Mouse (Mus musculus) myocyte (in vitro differentiated cells): ENCODE results near the gene Dph3. TPM values are rescaled to one million over a fixed set of nuclear protein-coding genes. Genes with fewer than 3 reads are reported as not detected.

Experiments used
- H3K27me3 ChIP-seq: one replicate; pipeline ENCODE4 v1.6.1; 2011; ENCODE audit not compliant: control insufficient read depth, insufficient read depth, insufficient read length
- H3K36me3 ChIP-seq: one replicate; pipeline ENCODE4 v1.6.1; 2011; ENCODE audit not compliant: control insufficient read depth, insufficient read depth
- H3K4me2 ChIP-seq: one replicate; pipeline ENCODE4 v1.6.1; 2011; ENCODE audit warnings: low read depth, control low read depth
- H3K4me3 ChIP-seq: one replicate; pipeline ENCODE4 v1.5.1; 2011; ENCODE audit warnings: mild to moderate bottlenecking, control low read depth, moderate library complexity
- H3K79me2 ChIP-seq: one replicate; pipeline ENCODE4 v1.6.1; 2011; ENCODE audit not compliant: control insufficient read depth, insufficient read depth
- H3ac ChIP-seq: one replicate; pipeline ENCODE4 v1.6.1; 2011; ENCODE audit not compliant: control insufficient read depth, insufficient read length
- CEBPB ChIP-seq: IDR thresholded peaks from 2 replicates; pipeline ENCODE4 v1.6.1; 2011; ENCODE audit warnings: mild to moderate bottlenecking, moderate library complexity; ENCODE audit not compliant: poor library complexity, insufficient read depth, severe bottlenecking
- E2F4 ChIP-seq: IDR thresholded peaks from one replicate; pipeline ENCODE4 v1.6.1; 2011; ENCODE audit warnings: mild to moderate bottlenecking, control low read depth, moderate library complexity; ENCODE audit not compliant: insufficient read depth
- MAX ChIP-seq: IDR thresholded peaks from one replicate; pipeline ENCODE4 v1.6.1; 2011; ENCODE audit warnings: low read depth, mild to moderate bottlenecking, control low read depth
- MYOD1 ChIP-seq, 3 experiments: IDR thresholded peaks; one replicate each; pipeline ENCODE4 v1.6.1; 2011; ENCODE audit warnings: control low read depth in 2 of 3, low read depth in 2 of 3, mild to moderate bottlenecking in 2 of 3, moderate library complexity in 1 of 3; ENCODE audit not compliant: insufficient read length in 2 of 3, control insufficient read depth in 1 of 3
- MYOG ChIP-seq, 3 experiments: IDR thresholded peaks; one replicate each; pipeline ENCODE4 v1.6.1; 2011; ENCODE audit warnings: control low read depth in 2 of 3, low read depth in 2 of 3, mild to moderate bottlenecking in 2 of 3; ENCODE audit not compliant: insufficient read length in 2 of 3, control insufficient read depth in 1 of 3, insufficient read depth in 1 of 3
- POLR2A ChIP-seq: IDR thresholded peaks from one replicate; pipeline ENCODE4 v1.6.1; 2011; ENCODE audit warnings: low read depth, mild to moderate bottlenecking, control low read depth, moderate library complexity; ENCODE audit not compliant: insufficient read length
- POLR2AphosphoS2 ChIP-seq: IDR thresholded peaks from one replicate; pipeline ENCODE4 v1.6.1; 2011; ENCODE audit warnings: low read depth, control low read depth; ENCODE audit not compliant: insufficient read length
- REST ChIP-seq: IDR thresholded peaks from one replicate; pipeline ENCODE4 v1.6.1; 2011; ENCODE audit warnings: mild to moderate bottlenecking, control low read depth, moderate library complexity; ENCODE audit not compliant: insufficient read depth, insufficient read length
- TCF12 ChIP-seq: IDR thresholded peaks from one replicate; pipeline ENCODE4 v1.6.1; 2011; ENCODE audit warnings: mild to moderate bottlenecking, control low read depth; ENCODE audit not compliant: poor library complexity, insufficient read depth, severe bottlenecking
- TCF3 ChIP-seq: IDR thresholded peaks from one replicate; pipeline ENCODE4 v1.6.1; 2011; ENCODE audit warnings: low read depth, control low read depth; ENCODE audit not compliant: insufficient read length
- USF1 ChIP-seq: IDR thresholded peaks from one replicate; pipeline ENCODE4 v1.6.1; 2011; ENCODE audit warnings: low read depth, mild to moderate bottlenecking, control low read depth, moderate library complexity
- polyA plus RNA-seq: library from polyadenylated mRNA; unstranded; fragments of >200 nt; fragmentation: generic; extraction: Trizol; gene quantifications from one replicate; pipeline ENCODE4 v1.2.1, GENCODE M21; 2012; ENCODE audit warnings: missing spikeins

Dph3 gene
- polyA plus RNA-seq, 1 experiment, result 72.2 TPM

DNA sequence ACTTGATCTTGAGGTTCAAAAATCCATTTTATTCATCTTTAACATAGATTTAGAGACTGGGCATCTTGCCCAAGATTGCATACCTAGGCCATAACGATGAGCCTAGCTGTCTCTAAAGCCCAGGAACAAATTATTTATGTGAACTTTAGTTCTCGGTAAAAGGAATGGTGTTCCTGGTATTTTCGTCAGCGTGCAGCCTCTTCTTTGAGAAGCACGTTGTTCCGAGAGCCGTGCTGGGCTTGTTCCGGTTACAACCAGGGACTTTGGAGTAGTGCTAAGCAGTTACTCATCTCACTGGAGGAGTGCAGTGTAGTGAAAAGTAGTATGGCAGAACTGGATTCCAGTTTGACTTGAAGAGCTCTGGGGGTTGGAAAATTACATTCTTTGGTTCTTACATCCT lies 697 bp upstream of the Dph3 start:
- no peak for TF ChIP-seq REST
- TF ChIP-seq USF1, result no peak
- no peak for TF ChIP-seq MYOD1 (IDR thresholded peaks at IDR 0.05; ENCODE audit: control insufficient read depth in 1 of 3, insufficient read length in 2 of 3, low read depth in 2 of 3)
- no peak for TF ChIP-seq TCF12

DNA sequence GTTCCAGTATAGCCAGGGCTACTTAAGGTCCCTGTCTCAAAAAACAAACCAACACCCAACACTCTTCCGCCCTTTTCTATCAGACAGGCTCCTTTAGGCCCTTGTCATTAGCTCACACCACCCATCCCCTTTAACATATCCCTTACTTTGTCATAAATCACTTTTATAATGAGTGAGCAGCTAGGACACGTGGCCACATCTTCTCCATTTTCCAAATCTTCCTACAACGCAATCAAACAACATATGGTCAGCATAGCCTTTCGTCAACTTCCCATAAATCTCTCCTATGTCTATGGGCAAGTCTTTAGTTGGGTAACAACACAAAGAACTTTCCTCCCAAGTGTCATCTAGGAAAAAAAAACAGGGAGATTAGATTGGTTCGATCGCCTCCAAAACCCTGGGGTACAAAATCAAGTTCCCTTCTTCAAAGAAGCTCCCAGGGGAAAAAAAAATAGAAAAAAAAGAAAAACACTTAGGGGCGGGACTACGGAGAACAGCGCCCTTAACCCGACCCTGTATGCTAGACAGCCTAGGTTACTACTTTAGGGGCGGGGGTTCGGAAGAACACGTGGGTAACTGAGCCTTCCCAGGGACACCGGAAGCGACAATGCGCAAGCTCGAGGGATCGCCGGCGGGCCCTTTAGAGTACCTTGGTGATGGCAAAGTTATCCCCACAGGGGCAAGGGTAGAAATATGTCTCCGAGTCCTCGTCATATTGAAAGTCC lies 606 bp downstream of the Dph3 start, which contains the start of gene Oxnad1:
Oxnad1 (plus strand) TSS at position 614 of the 725 bp plus-strand sequence.
- Histone ChIP-seq H3K27me3 (no peaks in the 10 kb centered on the region), H3K36me3 (peaks cover 14% of the 10 kb centered on the region), H3ac (peak within 1 kb of the TSS; percentile 35), H3K4me2 (peak within 1 kb of the TSS; percentile 89), H3K79me2 (peaks cover 44% of the 10 kb centered on the region), H3K4me3 (peak within 1 kb of the TSS; percentile 78)
- TF ChIP-seq TCF12, result no peak
- TF ChIP-seq USF1, result peak; percentile 88

More for the DNA sequence above, 697 bp upstream of the Dph3 start:
- Histone ChIP-seq H3K79me2 (peaks cover 44% of the 10 kb centered on the region), H3K4me2 (peak overlapping the region; percentile 66), H3ac (peak overlapping the region; percentile 35), H3K4me3 (peak overlapping the region; percentile 78), H3K27me3 (no peaks in the 10 kb centered on the region), H3K36me3 (peaks cover 14% of the 10 kb centered on the region)

DNA sequence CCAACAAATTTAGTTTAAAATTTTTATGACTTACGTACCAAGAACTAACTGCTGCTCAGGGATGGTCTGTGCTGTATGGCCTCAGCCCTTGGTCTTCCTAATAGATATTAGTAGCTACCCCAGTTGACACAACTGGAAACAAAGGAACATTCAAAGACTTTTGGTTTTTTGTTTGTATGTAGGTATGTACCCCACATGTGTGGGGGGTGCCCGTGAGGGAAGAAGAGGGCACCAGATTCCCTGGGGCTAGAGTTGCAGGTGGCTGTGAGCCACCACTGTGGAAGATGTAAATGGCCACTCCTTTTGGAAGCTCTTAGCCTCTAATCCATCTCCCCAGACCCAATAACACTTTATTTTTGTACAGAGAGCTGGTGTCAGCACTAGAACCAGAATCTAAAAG lies 2.1 kb downstream of the Dph3 start:
- H3K79me2 ChIP-seq, result peaks cover 40% of the 10 kb centered on the region
- H3K27me3 ChIP-seq, result no peaks in the 10 kb centered on the region
- H3ac ChIP-seq, result no peak overlapping the region
- no peak for TF ChIP-seq USF1
- no peak for TF ChIP-seq CEBPB
- peaks cover 14% of the 10 kb centered on the region for H3K36me3 ChIP-seq
- no peak overlapping the region for H3K4me2 ChIP-seq
- no peak overlapping the region for H3K4me3 ChIP-seq

DNA sequence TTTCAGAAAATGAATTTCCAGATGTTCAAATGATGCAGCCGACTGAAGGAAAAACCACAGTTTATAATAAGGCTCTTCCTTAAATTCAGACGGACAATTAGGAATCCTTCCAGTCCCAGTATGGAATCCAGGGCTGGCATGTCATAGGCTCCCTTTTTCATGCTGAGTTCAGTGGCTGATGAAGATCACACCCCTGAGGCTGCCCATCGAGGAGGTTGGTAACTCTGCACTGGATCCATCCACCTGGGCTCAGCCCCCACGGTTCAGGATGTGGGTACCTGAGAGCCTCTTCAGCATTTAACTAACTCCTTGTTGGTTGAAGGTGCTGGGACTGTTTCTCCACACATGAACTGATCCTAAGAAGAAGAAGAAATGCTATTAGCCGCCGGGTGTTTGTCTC lies 2.6 kb downstream of the Dph3 start:
- TF ChIP-seq REST, result no peak
- no peak for TF ChIP-seq TCF12
- no peak for TF ChIP-seq TCF3
- TF ChIP-seq CEBPB, result no peak
- no peak for TF ChIP-seq MYOG (IDR thresholded peaks at IDR 0.05; ENCODE audit: control insufficient read depth in 1 of 3, insufficient read depth in 1 of 3, insufficient read length in 2 of 3, low read depth in 2 of 3)
- TF ChIP-seq USF1, result no peak
- no peak for TF ChIP-seq POLR2A
- TF ChIP-seq MYOD1 (IDR thresholded peaks at IDR 0.05; ENCODE audit: control insufficient read depth in 1 of 3, insufficient read length in 2 of 3, low read depth in 2 of 3), result no peak
- no peak for TF ChIP-seq MAX
- H3K36me3 ChIP-seq, result peaks cover 14% of the 10 kb centered on the region
- no peak overlapping the region for H3K4me3 ChIP-seq
- no peak overlapping the region for H3K4me2 ChIP-seq
- H3K27me3 ChIP-seq, result no peaks in the 10 kb centered on the region
- H3ac ChIP-seq, result no peak overlapping the region
- H3K79me2 ChIP-seq, result peaks cover 35% of the 10 kb centered on the region

DNA sequence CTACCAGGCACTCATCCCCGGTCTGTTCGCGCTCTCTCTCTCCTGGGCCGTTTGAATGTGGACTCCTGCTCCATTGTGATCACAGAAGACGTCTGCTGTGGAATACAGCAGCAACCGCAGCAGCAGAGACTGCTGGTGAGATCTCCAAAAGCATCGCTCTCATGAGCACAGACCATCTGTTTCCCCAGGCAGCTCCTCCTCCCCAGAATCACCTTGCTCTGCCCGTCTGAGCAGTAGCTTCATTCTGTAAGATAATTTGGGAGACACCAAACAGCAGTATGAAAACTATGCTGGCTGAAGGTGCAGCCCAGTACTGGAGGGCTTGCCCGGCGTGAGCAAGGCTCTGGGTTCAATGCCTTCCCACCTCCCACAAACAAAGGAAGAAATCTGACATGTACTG lies 4.5 kb downstream of the Dph3 start:
- no peak overlapping the region for H3K4me3 ChIP-seq
- TF ChIP-seq USF1 (no peak), CEBPB (no peak), E2F4 (no peak), REST (no peak), MYOD1 (IDR thresholded peaks at IDR 0.05; ENCODE audit: control insufficient read depth in 1 of 3, insufficient read length in 2 of 3, low read depth in 2 of 3) (no peak), MAX (no peak), POLR2AphosphoS2 (no peak), TCF12 (no peak)
- H3K4me2 ChIP-seq, result no peak overlapping the region
- no peak overlapping the region for H3ac ChIP-seq
- peaks cover 21% of the 10 kb centered on the region for H3K79me2 ChIP-seq
- H3K27me3 ChIP-seq, result no peaks in the 10 kb centered on the region
- peaks cover 14% of the 10 kb centered on the region for H3K36me3 ChIP-seq

DNA sequence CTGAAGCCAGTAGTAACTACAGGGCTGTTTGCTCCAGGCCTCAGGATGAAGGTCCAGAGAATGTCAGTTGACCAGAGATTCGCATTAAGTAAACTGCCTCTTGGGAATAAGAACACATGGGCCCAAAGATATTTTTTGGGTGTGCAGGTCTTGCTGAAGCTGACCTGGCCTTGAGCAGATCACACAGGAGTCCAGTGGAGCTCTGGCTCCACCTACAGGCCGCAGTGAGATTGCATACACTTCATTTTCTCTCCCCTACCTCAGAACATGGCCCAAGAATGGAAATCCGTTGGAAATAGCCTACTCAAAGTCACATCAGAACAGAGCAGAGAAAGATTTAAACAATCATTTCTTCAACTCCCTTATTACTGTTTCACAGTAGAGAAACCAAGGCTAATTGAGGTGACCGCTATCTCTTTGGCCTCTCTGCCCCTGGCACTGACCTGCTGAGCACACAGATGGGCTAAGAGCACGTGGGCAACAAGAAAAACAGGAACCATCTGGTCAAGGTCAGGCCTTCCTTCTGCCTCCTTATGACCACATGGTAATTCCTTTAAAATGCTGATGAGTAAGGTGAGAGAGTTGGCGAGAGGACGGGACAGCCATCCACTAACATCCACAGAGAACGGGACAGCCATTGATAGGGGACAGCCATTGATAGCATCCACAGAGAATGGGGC lies 8.5 kb downstream of the Dph3 start:
- H3K4me2 ChIP-seq, result no peak overlapping the region
- TF ChIP-seq E2F4, result no peak
- no peak for TF ChIP-seq REST
- TF ChIP-seq TCF12, result no peak
- no peak for TF ChIP-seq CEBPB
- no peak for TF ChIP-seq MAX
- H3ac ChIP-seq, result no peak overlapping the region
- no peaks in the 10 kb centered on the region for H3K27me3 ChIP-seq
- peaks cover 6% of the 10 kb centered on the region for H3K36me3 ChIP-seq
- H3K79me2 ChIP-seq, result no peaks in the 10 kb centered on the region
- H3K4me3 ChIP-seq, result no peak overlapping the region
